Mouse (Mus musculus) C2C12 (cell line): Measurements from ENCODE around the gene Ankrd13c.

ENCODE experiments used
- CEBPB ChIP-seq: IDR thresholded peaks from one replicate; pipeline ENCODE4 v1.6.1; 2011; ENCODE audit warnings: low read depth, mild to moderate bottlenecking, control low read depth, moderate library complexity
- CTCF ChIP-seq: IDR thresholded peaks from one replicate; pipeline ENCODE4 v1.5.1; 2011; ENCODE audit not compliant: control insufficient read depth, insufficient read depth, insufficient read length
- FOSL1 ChIP-seq: IDR thresholded peaks from one replicate; pipeline ENCODE4 v1.8.0; 2011; ENCODE audit warnings: mild to moderate bottlenecking, low read length; ENCODE audit not compliant: poor library complexity, insufficient read depth, severe bottlenecking
- MAX ChIP-seq: IDR thresholded peaks from one replicate; pipeline ENCODE4 v1.6.1; 2011; ENCODE audit warnings: mild to moderate bottlenecking, control low read depth
- MYOD1 ChIP-seq: IDR thresholded peaks from one replicate; pipeline ENCODE4 v1.6.1; 2011; ENCODE audit warnings: low read depth; ENCODE audit not compliant: control insufficient read depth, insufficient read length
- MYOG ChIP-seq: IDR thresholded peaks from one replicate; pipeline ENCODE4 v1.6.1; 2011; ENCODE audit not compliant: control insufficient read depth, insufficient read length; ENCODE audit errors: extremely low read depth
- USF1 ChIP-seq: IDR thresholded peaks from one replicate; pipeline ENCODE4 v1.6.1; 2011; ENCODE audit warnings: low read depth, mild to moderate bottlenecking, control low read depth, moderate library complexity

- TF ChIP-seq CTCF, result no peak
- TF ChIP-seq USF1, result no peak
- TF ChIP-seq MAX, result no peak
- TF ChIP-seq MYOG, result no peak
- no peak for TF ChIP-seq CEBPB
- no peak for TF ChIP-seq FOSL1
- TF ChIP-seq MYOD1, result no peak
Measured at GRCm38 (mm10) chr3:158040755-158041154, 93.7 kb downstream of the Ankrd13c start.
